8 mouse cellular contexts compared by ENCODE assay signal in the genomic region with DNA sequence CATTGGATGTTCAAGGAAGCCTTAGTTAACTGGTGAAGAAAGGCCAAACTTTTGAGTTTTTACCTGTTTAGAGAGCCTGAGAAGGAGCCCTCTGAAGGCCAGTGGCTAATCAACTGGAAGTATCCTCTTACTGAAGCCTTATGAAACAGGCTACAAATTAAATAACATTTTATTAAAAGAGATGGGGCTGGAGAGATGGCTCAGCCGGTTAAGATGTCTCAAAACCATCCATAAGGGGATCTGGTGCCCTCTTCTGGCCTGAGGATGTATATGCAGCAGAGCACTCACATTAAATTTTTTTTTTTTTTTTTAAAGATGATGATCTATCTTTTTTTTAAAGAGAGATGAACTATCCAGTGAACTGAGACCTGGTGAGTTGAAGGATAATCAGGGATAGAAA. TPM values are rescaled to one million over a fixed set of nuclear protein-coding genes. Genes with fewer than 3 reads are reported as not detected.
A peak's percentile ranks its signal among the peaks of the same experiment; 100 is the strongest.
DNase-seq lines count a peak whose midpoint lies in the region; ATAC-seq lines count a peak whose summit lies in the region.

No protein-coding gene starts in this region.

- no peak overlapping the region for H3K9ac ChIP-seq in midbrain, embryonic 16.5 days (ENCODE audit: low read depth, low read length)

- 0% methylated on average over 1 of the region's 1 CpGs for WGBS in midbrain, embryonic 16.5 days

- 0 out of 2 replicates have a peak overlapping the region, but pooled peaks have one; percentile 25 for H3K27ac ChIP-seq in midbrain, embryonic 16.5 days (ENCODE audit: low read length)

- no peaks in the 10 kb centered on the region for H3K9me3 ChIP-seq in midbrain, embryonic 16.5 days (replicated peaks; ENCODE audit: control insufficient read depth, low read length, poor library complexity, severe bottlenecking)

- peaks cover 8% of the 10 kb centered on the region; the same call in 1 of the 2 replicates for H3K4me1 ChIP-seq in midbrain, embryonic 16.5 days (ENCODE audit: control insufficient read depth, insufficient read depth, low read length)

- H3K4me2 ChIP-seq in midbrain, embryonic 16.5 days (ENCODE audit: low read length), result no peak overlapping the region

- H3K27me3 ChIP-seq in midbrain, embryonic 16.5 days (ENCODE audit: control insufficient read depth, insufficient read depth, low read depth, low read length), result no peaks in the 10 kb centered on the region

- no peak for ATAC-seq in cerebellum, adult (ENCODE audit: insufficient number of reproducible peaks, low FRiP score, low TSS enrichment)
- no peak for ATAC-seq in midbrain, embryonic 16.5 days

- DNase-seq in cerebellum, adult 11 months, result peak; percentile 53
- DNase-seq in urinary bladder, postnatal 14 days (ENCODE audit: low spot score), result peak; percentile 73
- no peak for DNase-seq in urinary bladder, postnatal 10 days (ENCODE audit: low spot score)
- peak; percentile 38 for DNase-seq in embryo, embryonic 9.5 days (ENCODE audit: extremely low spot score)
- peak; percentile 46 to 70 for DNase-seq in layer of hippocampus, postnatal 14 days (ENCODE audit: low spot score in 2 of 2)
- DNase-seq in testis, postnatal 14 days (ENCODE audit: low spot score), result peak; percentile 29

- H3K4me3 ChIP-seq in midbrain, embryonic 16.5 days (ENCODE audit: low read depth, low read length), result no peak overlapping the region

- no peaks in the 10 kb centered on the region for H3K36me3 ChIP-seq in midbrain, embryonic 16.5 days (ENCODE audit: control insufficient read depth, insufficient read depth, low read length)

RNA-seq across cellular contexts. Expression of gene Sacm1l, which starts 4.5 kb away (rescaled TPM):
- total RNA-seq in layer of hippocampus, postnatal 14 days (2021), result 10 to 100 TPM; 47.5 to 52.2 TPM
- 53.8 and 55.9 TPM in 2 replicates for polyA plus RNA-seq in midbrain, embryonic 16.5 days (2015; fragmentation: Nextera tagmentation; extraction: Ambion mirVana)

RNA-seq across cellular contexts. Expression of gene Limd1, which starts 46.6 kb away (rescaled TPM):
- total RNA-seq in layer of hippocampus, postnatal 14 days (2021), result 10 to 100 TPM in 1 of 2 experiments, 1 to 10 TPM in 1; 8.2 to 11.3 TPM
- 10.2 and 10.6 TPM in 2 replicates for polyA plus RNA-seq in midbrain, embryonic 16.5 days (2015; fragmentation: Nextera tagmentation; extraction: Ambion mirVana)
